Mouse (Mus musculus) cerebellum, adult 2 months (tissue): ENCODE data around the gene Sds. TPM values are rescaled to one million over a fixed set of nuclear protein-coding genes. Genes with fewer than 3 reads are reported as not detected.

Experiments
- DNase-seq, 2 experiments: peaks; one replicate each; pipeline ENCODE4 v3.0.0; 2021
- H3K27ac ChIP-seq: fragments of 200-500 bp; 2 replicates; pipeline ENCODE4 v1.5.1; 2012; ENCODE audit warnings: low read length, control low read depth, inconsistent platforms; ENCODE audit not compliant: insufficient read depth
- H3K27me3 ChIP-seq: fragments of 200-500 bp; 2 replicates; pipeline ENCODE4 v1.6.1; 2012; ENCODE audit warnings: inconsistent platforms, mild to moderate bottlenecking, low read length, moderate library complexity; ENCODE audit not compliant: control insufficient read depth, insufficient read depth
- H3K4me1 ChIP-seq: fragments of 200-500 bp; 2 replicates; pipeline ENCODE4 v1.6.1; 2011; ENCODE audit warnings: low read length; ENCODE audit not compliant: control insufficient read depth, insufficient read depth
- H3K4me3 ChIP-seq: fragments of 200-500 bp; replicated peaks from 2 replicates; pipeline ENCODE3; 2011; ENCODE audit warnings: mild to moderate bottlenecking, low read depth, low read length, control low read depth; ENCODE audit not compliant: insufficient read depth
- CTCF ChIP-seq: fragments of 200-500 bp; IDR thresholded peaks from 2 replicates; pipeline ENCODE4 v1.5.1; 2011; ENCODE audit warnings: low read depth, mild to moderate bottlenecking, control low read depth, low read length, moderate library complexity, borderline replicate concordance; ENCODE audit not compliant: insufficient read depth
- POLR2A ChIP-seq: fragments of 200-500 bp; IDR thresholded peaks from 2 replicates; pipeline ENCODE4 v1.6.1; 2011; ENCODE audit warnings: low read length, control low read depth, borderline replicate concordance; ENCODE audit not compliant: insufficient read depth
- WGBS: fragments of 180-500 bp; shearing (Covaris S2); methylation state at CpG from one replicate; pipeline ENCODE4 v1.1.7; 2018; 5-methylcytosine and 5-hydroxymethylcytosine counted together
- polyA plus RNA-seq: library from polyadenylated mRNA; depleted of rRNA; stranded (reverse); fragments of >200 nt; gene quantifications from 2 replicates; pipeline ENCODE4 v1.2.3, GENCODE M21; 2012

Sds gene
- polyA plus RNA-seq, 1 experiment: 0.36 TPM

GRCm38 (mm10) chr5:120456253-120456652 lies 20.1 kb upstream of the Sds start:
- TF ChIP-seq CTCF (no peak), POLR2A (no peak)
- Histone ChIP-seq H3K27ac (no peak overlapping the region), H3K27me3 (no peaks in the 10 kb centered on the region), H3K4me3 (no peak overlapping the region), H3K4me1 (no peaks in the 10 kb centered on the region)
- 42% methylated on average over 1 of the region's 1 CpGs for WGBS
- DNase-seq: no peak

GRCm38 (mm10) chr5:120456841-120457554 lies 19.3 kb upstream of the Sds start:
- WGBS: 59% methylated on average over 7 of the region's 7 CpGs

GRCm38 (mm10) chr5:120457628-120458027 lies 18.7 kb upstream of the Sds start:
- TF ChIP-seq POLR2A: no peak
- peak; percentile 73 for TF ChIP-seq CTCF
- Histone ChIP-seq H3K4me3 (no peak overlapping the region), H3K27ac (no peak overlapping the region), H3K4me1 (no peaks in the 10 kb centered on the region), H3K27me3 (no peaks in the 10 kb centered on the region)
- 9% methylated on average over 9 of the region's 9 CpGs for WGBS
- peak; percentile 52 to 66 for DNase-seq

More at GRCm38 (mm10) chr5:120456841-120457554, 19.3 kb upstream of the Sds start:
- Histone ChIP-seq H3K27ac (no peak overlapping the region), H3K4me1 (no peaks in the 10 kb centered on the region), H3K4me3 (no peak overlapping the region), H3K27me3 (no peaks in the 10 kb centered on the region)
- TF ChIP-seq POLR2A: no peak
- TF ChIP-seq CTCF: no peak
- DNase-seq: no peak

GRCm38 (mm10) chr5:120459133-120459532 lies 17.2 kb upstream of the Sds start:
- WGBS: 76% methylated on average over 10 of the region's 10 CpGs
- TF ChIP-seq POLR2A (no peak), CTCF (no peak)
- no peak overlapping the region for H3K4me3 ChIP-seq

GRCm38 (mm10) chr5:120461902-120462301 lies 14.4 kb upstream of the Sds start:
- TF ChIP-seq CTCF (no peak), POLR2A (no peak)
- no peak overlapping the region for H3K27ac ChIP-seq
- H3K27me3 ChIP-seq: no peaks in the 10 kb centered on the region
- 66% methylated on average over 15 of the region's 15 CpGs for WGBS
- H3K4me3 ChIP-seq: no peak overlapping the region
- no peak for DNase-seq
- H3K4me1 ChIP-seq: no peaks in the 10 kb centered on the region

More at GRCm38 (mm10) chr5:120459133-120459532, 17.2 kb upstream of the Sds start:
- Histone ChIP-seq H3K4me1 (no peaks in the 10 kb centered on the region), H3K27me3 (no peaks in the 10 kb centered on the region), H3K27ac (no peak overlapping the region)
- DNase-seq: no peak

GRCm38 (mm10) chr5:120464321-120464720 lies 12.0 kb upstream of the Sds start:
- H3K4me3 ChIP-seq: no peak overlapping the region
- 78% methylated on average over 4 of the region's 4 CpGs for WGBS
- no peak overlapping the region for H3K27ac ChIP-seq
- no peaks in the 10 kb centered on the region for H3K27me3 ChIP-seq
- TF ChIP-seq CTCF (0 out of 2 replicates have a peak, but pooled peaks have one; percentile 12), POLR2A (no peak)
- no peak for DNase-seq
- no peaks in the 10 kb centered on the region for H3K4me1 ChIP-seq

- 35% methylated on average over 5 of the region's 5 CpGs for WGBS
- DNase-seq: peak in 1 of 2 experiments; percentile 37
- Histone ChIP-seq H3K27ac (no peak overlapping the region), H3K4me3 (no peak overlapping the region), H3K27me3 (no peaks in the 10 kb centered on the region), H3K4me1 (no peaks in the 10 kb centered on the region)
- TF ChIP-seq POLR2A: no peak
- TF ChIP-seq CTCF: peak; percentile 48; the same call in 1 of the 2 replicates
These were observed 11.3 kb upstream of the Sds start for GRCm38 (mm10) chr5:120465062-120465461.

- Histone ChIP-seq H3K27ac (no peak overlapping the region), H3K4me1 (no peaks in the 10 kb centered on the region), H3K27me3 (no peaks in the 10 kb centered on the region), H3K4me3 (no peak overlapping the region)
- 69% methylated on average over 6 of the region's 6 CpGs for WGBS
- TF ChIP-seq POLR2A: no peak
- DNase-seq: no peak
These were observed 10.5 kb upstream of the Sds start for GRCm38 (mm10) chr5:120465860-120466259.
